Mouse (Mus musculus): ENCODE results near the gene Ovol3.
"Not testable (repeated sequence)": the region's sequence is repeated elsewhere in the genome, so short reads cannot be mapped to it uniquely, and the experiment has no call there.

The Ovol3 gene

DNA sequence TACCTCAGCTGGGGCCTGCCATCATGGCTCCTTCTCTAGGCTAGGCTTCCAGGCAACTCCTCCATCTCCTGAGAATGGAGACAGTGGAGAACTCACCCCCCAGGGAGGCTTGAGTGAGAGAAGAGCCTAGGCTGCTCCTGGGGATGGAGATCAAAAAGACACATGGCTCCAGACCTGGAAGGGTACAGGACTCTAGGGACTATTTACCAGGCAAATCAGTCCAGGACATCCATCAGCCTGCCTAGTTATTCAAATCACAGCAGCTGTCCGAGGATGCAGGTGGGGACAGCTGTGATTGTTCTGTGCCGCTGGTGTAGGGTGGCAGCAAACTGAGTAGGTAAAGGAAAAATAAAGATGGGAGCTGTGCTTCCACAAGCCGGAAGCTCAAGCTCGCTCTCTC, at the start of gene Ovol3:
Gene Ovol3 (minus strand): TSS at position 101 of the 400 bp plus-strand sequence.
- no peak for DNase-seq (ENCODE audit: low read depth, low spot score)

DNA sequence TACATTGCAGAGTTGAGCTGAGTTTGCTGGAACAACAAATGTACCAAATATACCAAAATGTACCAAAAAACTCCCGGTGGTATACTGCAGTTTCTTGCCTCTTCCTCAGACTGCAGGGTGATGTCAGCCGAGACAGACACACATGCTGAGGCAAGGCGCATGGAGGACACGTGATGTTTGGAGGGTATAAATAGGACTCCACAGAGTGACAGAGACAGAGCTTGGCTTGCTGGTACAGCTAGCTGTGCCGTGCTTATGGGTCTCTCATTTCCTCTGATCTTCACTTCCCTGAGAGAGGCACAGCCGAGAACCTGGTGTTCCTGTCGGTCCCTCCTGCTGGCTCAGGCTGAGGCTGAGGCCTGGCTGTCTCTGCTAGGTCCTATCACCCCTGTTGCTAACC, 47.2 kb upstream of the Ovol3 start:
- DNase-seq (ENCODE audit: low read depth, low spot score), result peak; percentile 55

DNA sequence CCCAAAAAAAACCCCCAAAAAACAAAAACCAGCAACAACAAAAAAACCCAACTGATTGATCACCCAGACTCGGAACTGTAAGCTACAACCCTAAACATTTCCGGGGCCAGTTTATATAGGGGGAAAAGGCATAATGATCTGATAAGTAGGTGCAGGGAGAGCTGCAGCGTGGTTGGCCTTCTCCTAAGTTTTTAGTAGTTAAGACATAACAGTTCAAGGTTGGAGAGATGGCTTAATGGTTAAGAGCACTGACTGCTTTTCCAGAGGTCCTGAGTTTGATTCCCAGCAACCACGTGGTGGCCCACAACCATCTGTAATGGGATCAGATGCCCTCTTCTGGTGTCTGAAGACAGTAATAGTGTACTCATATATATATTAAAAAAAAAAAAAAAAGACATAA, 46.0 kb upstream of the Ovol3 start:
- no peak for DNase-seq (ENCODE audit: low read depth, low spot score)

DNA sequence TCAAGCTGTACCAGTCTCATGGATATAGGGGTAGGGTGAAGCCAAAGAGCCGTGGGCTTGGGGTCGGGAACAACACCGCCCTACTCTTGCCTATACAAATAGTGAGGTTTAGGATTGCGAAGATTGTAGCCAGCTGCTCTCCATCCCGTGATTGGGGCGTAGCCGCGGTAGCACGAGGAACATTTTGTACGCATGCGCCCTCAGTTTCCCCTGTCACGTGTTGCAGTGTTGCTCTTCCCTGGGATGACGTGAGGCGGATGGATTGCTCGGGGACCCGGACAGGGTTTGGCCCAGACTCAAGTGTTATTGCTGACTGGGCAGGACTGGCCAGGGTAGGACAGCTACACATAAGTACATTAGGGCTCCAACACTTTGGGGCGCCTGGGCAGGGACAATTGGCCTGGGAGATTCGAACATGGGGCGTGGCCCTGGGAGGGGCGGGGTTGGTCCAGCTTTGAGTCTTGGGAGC, 45.2 kb upstream of the Ovol3 start:
- peak; percentile 95 for DNase-seq (ENCODE audit: low read depth, low spot score)

DNA sequence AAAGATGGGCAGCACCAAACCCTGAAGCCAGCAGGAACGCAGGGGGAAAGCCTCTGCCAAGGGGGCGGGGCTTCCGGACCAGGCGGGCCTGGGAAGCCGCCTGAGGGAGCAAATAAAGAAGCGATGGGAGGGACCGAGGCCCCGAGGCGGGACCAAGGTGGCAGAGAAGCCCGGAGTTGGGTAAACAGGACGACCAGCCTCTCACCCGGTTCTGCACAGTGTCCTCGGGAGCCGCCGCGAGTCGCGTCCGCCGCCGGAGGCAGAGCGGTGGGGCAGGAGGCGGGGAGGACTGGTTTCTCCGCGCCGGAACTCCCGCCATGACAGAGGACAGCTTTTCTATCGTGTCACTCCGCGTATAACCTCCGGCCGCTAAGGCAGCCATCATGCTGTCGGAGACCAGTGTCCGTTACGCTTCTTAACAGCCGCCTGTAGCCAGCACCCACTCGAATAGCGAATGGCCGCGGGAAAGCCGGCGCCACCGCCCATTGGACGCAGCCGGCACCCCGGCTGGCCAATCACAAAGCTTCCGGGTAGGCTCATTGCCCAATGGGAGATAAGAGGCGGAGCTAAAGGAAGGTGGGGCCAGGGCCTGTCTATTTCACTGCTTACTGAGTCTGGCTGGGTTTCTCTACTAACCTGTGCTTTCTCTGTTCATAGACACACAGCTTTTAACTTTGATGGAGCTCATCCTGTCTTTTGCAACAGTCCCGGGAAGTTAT, 44.6 kb upstream of the Ovol3 start, which contains the start of the genes Thap8 and Wdr62:
Gene Thap8 (plus strand): TSS at position 144 of the 719 bp plus-strand sequence.
Gene Wdr62 (minus strand): TSS at position 469 of the 719 bp plus-strand sequence.
- DNase-seq (ENCODE audit: low read depth, low spot score), result peak; percentile 97

GRCm38 (mm10) chr7:30279536-30279935, 44.0 kb upstream of the Ovol3 start:
- no peak for DNase-seq (ENCODE audit: low read depth, low spot score)

DNA sequence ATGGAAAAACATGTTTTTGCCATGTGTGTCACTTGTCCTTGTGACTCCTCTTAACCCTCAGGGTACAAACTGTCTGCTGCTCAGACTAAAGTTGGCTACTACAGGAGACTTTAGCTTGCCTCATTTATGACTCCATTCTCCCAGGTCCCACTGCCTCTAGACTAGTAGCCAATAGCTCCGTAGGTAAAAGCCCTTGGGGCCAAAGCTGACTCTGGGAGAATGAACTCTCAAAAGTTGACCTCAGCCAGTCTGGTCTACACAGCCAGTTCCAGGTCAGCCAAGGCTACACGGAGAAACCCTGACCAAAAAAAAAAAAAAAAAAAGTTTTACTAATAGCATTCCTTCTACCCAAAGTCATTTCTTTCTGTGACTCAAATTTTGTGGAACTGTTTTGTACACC, 43.4 kb upstream of the Ovol3 start:
- no peak for DNase-seq (ENCODE audit: low read depth, low spot score)

GRCm38 (mm10) chr7:30274383-30274782, 38.9 kb upstream of the Ovol3 start:
- no peak for DNase-seq (ENCODE audit: low read depth, low spot score)

GRCm38 (mm10) chr7:30269641-30270040, 34.1 kb upstream of the Ovol3 start:
- no peak for DNase-seq (ENCODE audit: low read depth, low spot score)

DNA sequence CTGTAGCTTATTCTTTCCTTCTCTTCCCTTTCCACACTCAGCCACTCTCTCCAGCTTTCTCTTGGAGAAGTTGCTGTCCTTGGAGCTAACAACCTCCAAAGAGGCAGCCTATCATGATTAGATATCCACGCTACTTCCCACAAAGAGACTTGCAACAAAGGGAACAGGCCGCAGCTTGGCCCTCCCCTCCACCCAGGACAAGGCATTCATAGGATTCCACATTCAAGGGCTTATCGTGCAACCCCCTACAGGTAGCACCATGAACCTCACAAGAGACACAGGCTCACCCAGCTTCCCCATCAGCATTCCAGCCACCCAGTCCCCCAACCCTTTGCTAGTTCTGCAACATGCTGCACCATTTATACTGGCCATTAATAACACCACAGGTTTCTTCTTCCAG, 31.3 kb upstream of the Ovol3 start:
- DNase-seq (ENCODE audit: low read depth, low spot score), result no peak

DNA sequence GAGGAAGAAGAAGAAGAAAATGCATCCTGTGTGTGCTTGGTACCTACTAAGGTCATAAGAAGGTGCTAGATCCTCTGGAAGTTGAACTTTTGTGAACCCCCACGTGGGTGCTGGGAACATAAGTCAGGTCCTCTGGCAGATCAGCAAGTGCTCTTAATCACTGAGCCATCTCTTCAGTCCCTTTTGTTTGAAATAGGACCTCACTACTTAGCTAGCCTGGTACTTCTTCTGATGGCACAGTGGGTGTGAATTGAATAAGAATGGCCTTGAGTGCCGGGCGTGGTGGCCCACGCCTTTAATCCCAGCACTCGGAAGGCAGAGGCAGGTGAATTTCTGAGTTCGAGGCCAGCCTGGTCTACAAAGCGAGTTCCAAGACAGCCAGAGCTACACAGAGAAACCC, 30.4 kb upstream of the Ovol3 start:
- DNase-seq (ENCODE audit: low read depth, low spot score), result no peak

DNA sequence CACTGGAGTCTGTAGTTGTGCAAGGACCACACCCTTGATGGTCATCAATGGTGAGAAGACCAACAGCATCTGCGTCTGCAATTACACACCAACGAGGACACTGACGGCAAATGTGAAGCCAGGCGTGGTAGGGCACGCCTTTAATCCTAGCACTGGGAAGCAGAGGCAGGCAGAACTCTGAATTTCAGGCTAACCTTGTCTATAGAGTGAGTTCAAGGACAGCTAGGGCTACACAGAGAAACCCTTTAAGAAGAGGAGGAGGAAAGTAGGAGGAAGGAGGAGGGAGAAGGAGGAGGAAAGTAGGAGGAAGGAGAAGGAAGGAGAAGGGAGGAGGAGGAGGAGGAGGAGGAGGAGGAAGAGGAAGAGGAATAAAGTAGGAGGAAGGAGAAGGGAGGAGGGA, 30.0 kb upstream of the Ovol3 start:
- DNase-seq (ENCODE audit: low read depth, low spot score), result no peak

DNA sequence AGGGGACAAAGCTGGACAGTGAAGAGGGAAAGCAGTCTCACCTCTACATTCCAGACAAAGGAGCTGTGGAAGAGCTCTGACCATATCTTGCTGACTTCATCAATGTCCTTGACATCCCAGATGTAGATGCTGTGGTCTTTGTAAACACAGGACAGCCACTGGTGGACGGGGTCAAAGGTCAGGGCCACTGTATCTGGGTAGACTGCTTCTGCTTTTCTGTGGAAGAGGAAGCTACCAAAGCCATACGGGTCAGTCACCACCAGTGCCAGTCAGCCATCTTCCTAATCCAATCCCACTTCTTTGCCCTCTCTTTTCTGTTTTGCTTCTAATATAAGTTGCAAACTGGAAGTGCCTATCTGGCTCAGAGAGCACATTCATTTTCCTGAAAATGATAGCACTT, 29.5 kb upstream of the Ovol3 start:
- DNase-seq (ENCODE audit: low read depth, low spot score), result no peak

DNA sequence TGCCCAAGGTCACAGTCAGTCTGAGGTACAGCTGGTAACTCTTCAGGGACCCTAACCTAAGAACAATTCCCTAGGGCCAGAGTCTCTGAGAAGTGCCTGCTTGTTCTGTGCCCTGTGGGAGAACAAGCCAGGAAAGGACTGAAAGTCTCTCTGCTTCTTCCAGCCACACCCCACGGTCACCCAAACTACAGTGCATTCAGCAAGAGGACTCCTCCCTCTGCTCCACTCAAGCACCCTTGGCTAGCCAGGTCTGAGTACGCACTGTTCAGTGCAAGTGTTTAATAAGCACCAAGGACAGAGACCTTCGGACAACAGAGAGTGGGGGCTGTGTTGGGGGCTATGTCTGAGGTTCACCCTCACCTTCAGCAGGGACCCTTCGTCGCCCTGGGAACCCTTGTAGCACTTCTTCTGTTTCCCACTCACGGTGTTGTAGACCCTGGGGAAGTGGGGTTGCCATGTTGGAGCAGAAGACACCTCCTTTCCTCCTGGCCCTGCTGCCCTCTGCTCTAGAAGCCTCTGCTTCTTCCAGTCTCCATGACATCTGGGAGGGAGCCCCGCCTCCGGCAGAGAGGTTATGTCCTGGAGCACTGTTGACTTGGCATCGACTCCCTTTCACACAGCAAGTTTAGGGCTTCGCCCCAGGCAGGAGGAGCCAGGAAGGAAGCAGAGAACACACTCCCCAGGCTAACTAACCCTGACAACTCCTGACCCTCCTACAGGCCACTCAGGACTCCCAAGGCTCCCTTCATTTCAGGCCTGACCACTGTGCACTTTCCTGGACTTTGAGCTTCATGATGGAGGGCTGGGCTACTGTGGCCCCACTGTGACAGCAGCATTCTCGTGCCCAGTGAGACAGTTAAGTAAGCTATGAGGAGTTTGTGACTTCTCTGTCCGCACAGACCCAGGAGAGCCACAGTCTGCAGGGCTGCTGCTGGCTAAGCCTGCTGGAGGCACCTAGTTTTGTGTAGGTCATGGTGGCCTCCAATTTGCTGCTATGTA, 16.7 kb upstream of the Ovol3 start:
- no peak for DNase-seq (ENCODE audit: low read depth, low spot score)

GRCm38 (mm10) chr7:30237374-30237773, 1.8 kb upstream of the Ovol3 start:
- DNase-seq (ENCODE audit: low read depth, low spot score), result not testable (repeated sequence)

DNA sequence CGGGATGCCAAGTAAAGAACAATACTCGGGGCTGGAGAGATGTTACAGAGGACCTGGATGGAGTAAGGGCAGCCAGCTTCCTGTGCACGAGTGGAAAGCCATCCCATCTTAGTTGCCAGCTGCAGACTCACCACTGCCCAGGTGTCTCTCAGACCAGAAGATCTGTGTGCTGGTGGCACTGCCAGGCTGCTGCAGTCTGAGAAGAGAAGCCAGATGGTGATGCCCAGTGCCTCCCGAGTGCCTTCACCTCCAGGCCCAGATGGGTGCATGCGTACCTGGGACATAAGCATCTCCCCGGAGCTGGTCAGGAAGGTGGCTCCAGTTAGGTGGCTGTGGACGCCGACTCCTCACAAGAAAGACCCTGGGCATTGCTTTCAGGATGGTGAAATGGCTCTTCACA, 434 bp downstream of the Ovol3 start:
- DNase-seq (ENCODE audit: low read depth, low spot score), result no peak

GRCm38 (mm10) chr7:30234276-30234858, 1.2 kb downstream of the Ovol3 start:
- no peak for DNase-seq (ENCODE audit: low read depth, low spot score)

DNA sequence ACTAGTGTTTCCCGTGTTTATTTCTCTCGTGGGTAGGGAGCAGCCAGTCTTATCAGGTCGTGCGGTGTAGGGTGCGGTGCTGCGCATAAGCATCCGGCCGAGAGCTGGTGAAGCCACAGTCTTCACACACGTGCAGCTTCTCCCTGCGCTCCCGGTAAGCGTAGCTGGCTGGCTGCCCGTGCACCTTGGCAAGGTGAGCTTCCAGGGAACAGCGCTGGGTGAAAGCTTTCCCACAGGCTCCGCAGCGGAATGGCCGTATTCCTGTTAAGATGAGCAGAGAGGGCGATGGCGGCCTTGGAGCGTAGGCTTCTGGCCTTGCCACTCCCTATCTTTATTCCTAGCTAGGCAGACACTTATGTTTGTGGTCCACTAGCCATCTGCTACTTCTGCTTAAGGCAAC, 2.1 kb downstream of the Ovol3 start:
- DNase-seq (ENCODE audit: low read depth, low spot score), result peak; percentile 45

DNA sequence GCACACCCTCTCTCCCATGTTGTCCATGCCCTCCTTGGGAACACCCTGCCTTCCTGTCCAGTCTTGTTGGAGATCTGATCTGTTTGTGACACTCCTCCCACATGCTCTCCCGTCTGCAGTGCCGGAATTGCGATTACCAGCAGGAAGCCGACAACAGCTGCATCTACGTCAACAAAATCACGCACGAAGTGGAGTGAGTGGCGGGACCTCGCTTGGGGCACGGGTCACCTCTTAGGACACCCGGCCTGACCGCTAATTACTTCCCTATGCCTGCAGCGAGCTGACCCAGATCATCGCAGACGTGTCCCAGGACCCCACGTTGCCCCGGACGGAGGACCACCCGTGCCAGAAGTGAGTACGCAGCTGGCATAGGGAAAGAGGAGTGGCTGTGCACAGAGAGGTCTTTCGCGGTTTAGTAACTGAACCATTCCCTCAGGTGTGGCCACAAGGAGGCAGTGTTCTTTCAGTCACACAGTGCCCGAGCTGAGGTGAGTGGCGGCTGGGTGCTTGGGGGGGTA, 2.8 kb downstream of the Ovol3 start:
- DNase-seq (ENCODE audit: low read depth, low spot score), result peak; percentile 77

DNA sequence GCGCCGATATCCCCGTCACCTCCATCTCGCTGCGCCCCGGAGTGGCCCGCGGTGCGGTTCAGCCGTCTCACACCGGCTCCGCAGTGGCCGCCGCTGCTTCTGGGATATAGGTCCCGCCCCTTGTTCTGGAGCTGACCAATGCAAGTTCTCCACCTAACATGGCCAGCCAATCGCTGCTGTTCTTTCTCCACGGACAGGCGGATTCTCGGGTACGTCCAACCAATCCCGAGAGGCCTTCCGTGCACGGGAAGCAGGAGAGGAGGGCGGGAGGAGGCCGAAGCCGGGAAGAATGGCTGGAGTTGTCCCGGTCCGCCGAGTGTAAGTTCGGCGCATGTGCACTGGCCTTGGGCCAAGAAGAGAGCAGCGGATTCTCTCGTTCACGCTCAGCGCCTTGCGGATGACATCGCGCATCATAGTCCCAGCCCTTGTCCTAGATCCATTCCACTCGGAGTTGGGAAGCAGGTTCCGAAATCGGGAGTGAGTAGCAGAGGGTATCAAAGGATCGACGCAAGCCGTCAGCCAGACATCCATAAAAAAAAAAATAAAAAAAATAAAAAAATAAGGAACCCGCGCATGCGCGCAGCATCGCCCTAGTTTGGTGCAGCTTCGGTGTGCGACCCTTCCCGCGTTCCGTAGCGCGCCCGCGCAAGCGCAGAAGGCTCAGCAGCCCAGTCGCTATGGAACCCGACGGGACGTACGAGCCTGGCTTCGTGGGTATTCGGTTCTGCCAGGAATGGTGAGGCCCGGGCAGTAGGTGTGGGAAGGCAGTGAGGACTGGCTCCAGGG, 3.7 kb downstream of the Ovol3 start, which contains the start of the genes Polr2i and Tbcb:
Gene Polr2i (plus strand): TSS at position 280 of the 786 bp plus-strand sequence.
Gene Tbcb (minus strand): TSS at position 604 of the 786 bp plus-strand sequence.
- DNase-seq (ENCODE audit: low read depth, low spot score), result peak; percentile 100

DNA sequence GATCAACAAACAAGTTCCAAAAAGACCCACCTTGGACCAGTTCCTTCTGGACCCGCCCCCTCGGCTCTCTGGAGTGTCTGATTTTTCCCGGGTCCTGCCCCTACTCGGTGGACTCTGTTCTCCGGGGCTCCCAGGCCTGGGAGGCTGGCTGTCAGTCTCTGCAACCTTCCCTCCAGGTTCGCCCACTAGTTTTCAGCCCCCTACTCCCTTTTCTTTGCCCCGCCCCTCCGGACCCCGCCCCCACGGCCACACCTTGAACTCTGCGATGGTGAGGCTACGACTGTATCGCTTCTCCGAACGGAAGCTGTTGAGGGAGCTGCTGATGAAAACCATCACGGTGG, 4.2 kb downstream of the Ovol3 start:
- DNase-seq (ENCODE audit: low read depth, low spot score), result no peak
